Mouse (Mus musculus): ENCODE measurements around the gene Gatad2b. TPM values are rescaled to one million over a fixed set of nuclear protein-coding genes. Genes with fewer than 3 reads are reported as not detected.
"Not testable (repeated sequence)": the region's sequence is repeated elsewhere in the genome, so short reads cannot be mapped to it uniquely, and the experiment has no call there.

The Gatad2b gene
- polyA plus RNA-seq (2014; fragmentation: Nextera tagmentation; extraction: Ambion mirVana): 10.4 TPM in 2 replicates

DNA sequence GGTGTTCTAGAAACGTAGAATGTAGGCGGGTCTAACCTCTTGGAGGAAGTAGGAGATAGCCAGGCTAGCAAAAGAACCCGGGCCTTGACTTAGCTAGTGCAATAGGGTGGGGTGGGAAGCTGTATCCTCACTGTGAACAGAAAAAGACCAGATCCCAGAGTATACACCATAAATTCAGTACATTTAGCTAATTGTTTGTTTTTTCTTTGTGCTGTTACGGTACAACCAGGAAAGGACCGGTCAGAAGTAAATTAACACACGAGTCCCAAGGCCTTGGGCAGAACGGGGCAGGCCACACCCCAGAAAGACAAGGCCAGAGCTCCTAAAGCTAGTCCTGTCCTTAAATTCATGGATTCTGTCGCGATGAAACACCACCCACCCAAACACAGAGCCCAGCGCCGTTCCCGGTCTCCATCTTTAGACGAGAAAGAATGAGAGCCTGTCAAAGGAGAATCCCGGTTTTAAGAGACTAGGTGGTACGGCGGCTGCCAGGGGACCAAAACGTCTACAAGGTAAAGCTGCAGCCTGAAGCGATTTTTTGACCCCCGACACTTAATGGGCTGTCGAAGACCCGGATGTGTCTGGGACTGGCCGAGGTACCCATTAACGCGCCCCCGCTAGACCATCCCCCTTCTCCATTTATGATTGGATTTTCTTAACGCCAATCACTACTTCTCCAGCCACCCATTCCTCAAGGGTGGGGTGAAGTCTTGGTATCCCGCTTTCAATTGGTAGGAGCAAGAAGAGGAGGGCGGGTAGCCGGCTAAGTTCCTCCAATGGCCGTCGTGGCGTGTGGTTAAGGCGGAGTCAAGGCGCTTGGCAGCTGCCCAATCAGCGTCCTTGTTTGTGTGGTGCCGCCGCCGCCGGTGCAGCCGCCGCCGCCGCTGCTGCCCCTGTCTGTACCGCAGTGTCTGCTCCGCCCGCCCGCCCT lies at the start of gene Gatad2b:
TSS of gene Gatad2b (plus strand) at position 834 of the 931 bp plus-strand sequence.
- under 1% methylated on average over 46 of the region's 47 CpGs for WGBS
- H3K36me3 ChIP-seq (ENCODE audit: control insufficient read depth, insufficient read depth, low read length): no peaks in the 10 kb centered on the region
- peak within 1 kb of the TSS; percentile 63 for H3K4me2 ChIP-seq
- ATAC-seq (ENCODE audit: low FRiP score) (peak; percentile 99), DNase-seq (ENCODE audit: low spot score, missing footprints) (peak; percentile 100)
- H3K27ac ChIP-seq (ENCODE audit: low read depth, low read length): peak within 1 kb of the TSS; percentile 94
- no peaks in the 10 kb centered on the region for H3K27me3 ChIP-seq (ENCODE audit: control insufficient read depth, insufficient read depth, low read length)
- peaks cover 11% of the 10 kb centered on the region for H3K4me1 ChIP-seq (ENCODE audit: control insufficient read depth, insufficient read depth, low read length)
- H3K9me3 ChIP-seq (ENCODE audit: control insufficient read depth, low read length): no peaks in the 10 kb centered on the region
- H3K9ac ChIP-seq (ENCODE audit: low read length): peak within 1 kb of the TSS; percentile 91
- peak within 1 kb of the TSS; percentile 80 for H3K4me3 ChIP-seq (ENCODE audit: low read depth, low read length)

DNA sequence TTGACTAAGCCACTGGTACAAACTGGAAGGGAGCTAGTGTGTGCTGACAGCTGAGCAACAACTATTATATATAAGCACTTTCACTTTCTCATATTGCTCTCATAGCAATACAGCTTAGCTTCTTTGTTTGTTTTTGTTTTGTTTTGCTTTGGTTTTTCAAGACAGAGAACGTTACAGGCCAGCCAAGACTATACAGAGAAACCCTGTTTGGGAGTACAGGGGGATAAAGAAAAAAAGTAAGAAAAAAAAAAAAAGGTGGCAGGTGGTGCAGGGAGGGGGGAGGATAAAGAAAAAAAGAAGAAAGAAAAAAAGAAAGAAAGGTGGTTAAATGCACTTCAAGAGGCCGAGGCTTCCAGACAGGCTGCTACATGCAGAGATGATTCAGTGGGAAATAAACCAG lies 47.6 kb upstream of the Gatad2b start:
- no peak overlapping the region for H3K9ac ChIP-seq (ENCODE audit: low read length)
- H3K36me3 ChIP-seq (ENCODE audit: control insufficient read depth, insufficient read depth, low read length): no peaks in the 10 kb centered on the region
- H3K4me1 ChIP-seq (ENCODE audit: control insufficient read depth, insufficient read depth, low read length): peaks cover 17% of the 10 kb centered on the region
- H3K9me3 ChIP-seq (ENCODE audit: control insufficient read depth, low read length): no peaks in the 10 kb centered on the region
- DNase-seq (ENCODE audit: low spot score, missing footprints): peak; percentile 17
- H3K27me3 ChIP-seq (ENCODE audit: control insufficient read depth, insufficient read depth, low read length): no peaks in the 10 kb centered on the region
- H3K27ac ChIP-seq (ENCODE audit: low read depth, low read length): no peak overlapping the region
- no peak overlapping the region for H3K4me3 ChIP-seq (ENCODE audit: low read depth, low read length)
- H3K4me2 ChIP-seq: no peak overlapping the region
- no peak for ATAC-seq (ENCODE audit: low FRiP score)
- WGBS: 86% methylated on average over 2 of the region's 2 CpGs

DNA sequence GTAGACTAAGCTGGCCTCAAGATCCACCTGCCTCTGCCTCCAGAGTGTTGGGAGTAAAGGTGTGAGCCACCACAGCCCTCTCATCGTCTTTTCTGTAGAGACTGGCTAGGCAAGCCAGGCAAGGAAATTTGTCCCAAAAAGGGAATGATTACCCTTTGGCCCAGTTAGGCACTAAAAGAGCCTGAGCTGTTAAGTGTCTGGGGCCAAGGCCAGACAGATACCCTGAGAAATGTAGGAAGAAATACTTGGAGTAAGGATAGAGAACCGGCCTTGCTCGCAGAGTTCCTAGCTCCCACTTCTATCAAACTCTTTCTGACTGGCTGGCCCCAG lies 45.4 kb upstream of the Gatad2b start:
- WGBS: 0% methylated on average over 3 of the region's 3 CpGs

DNA sequence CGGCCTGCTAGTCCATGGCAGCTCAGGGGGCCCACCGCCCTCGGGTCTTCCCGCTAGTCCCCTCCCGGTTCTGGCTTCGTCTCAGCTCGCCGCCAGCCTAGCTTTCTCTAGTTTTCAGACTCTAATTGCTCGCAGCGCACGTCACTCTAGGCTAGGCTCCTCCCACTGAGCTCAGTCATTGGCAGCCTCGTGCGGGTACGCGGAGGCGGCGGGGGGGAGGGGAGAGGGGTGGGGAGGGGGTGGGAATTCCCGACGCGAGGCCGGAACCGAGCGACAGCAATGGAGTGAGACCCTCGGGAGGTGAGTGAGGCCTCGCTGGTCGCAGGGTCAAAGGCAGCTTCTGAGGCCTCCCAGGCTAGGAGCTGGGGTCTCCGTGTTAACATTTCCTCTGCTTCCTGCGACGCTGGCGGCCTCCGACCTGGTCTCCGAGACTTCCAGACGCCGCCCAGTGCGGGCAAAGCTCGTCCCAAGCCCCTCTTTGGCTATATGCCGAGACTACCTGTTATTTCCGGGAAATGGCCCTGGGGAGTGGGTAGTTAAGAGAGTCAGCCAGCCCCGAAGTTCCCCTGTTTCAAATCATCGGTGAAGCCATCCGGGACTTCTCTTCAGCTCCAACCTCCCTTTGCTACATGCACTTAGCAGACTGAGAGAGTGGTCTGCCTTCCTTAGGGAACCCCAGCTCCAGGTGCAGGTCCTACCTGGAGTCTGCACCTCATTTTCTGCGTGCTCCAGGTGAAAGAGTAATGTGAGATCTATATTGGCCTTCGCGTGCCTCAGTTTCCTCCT lies 44.8 kb upstream of the Gatad2b start, which contains the start of gene Slc39a1:
TSS of gene Slc39a1 (plus strand) at position 213 of the 786 bp plus-strand sequence.
- no peaks in the 10 kb centered on the region for H3K27me3 ChIP-seq (ENCODE audit: control insufficient read depth, insufficient read depth, low read length)
- ATAC-seq (ENCODE audit: low FRiP score) (peak; percentile 97), DNase-seq (ENCODE audit: low spot score, missing footprints) (peak; percentile 97)
- H3K9me3 ChIP-seq (ENCODE audit: control insufficient read depth, low read length): no peaks in the 10 kb centered on the region
- peak within 1 kb of the TSS; percentile 85 for H3K27ac ChIP-seq (ENCODE audit: low read depth, low read length)
- H3K4me3 ChIP-seq (ENCODE audit: low read depth, low read length): peak within 1 kb of the TSS; percentile 56
- under 1% methylated on average over 43 of the region's 44 CpGs for WGBS
- peaks cover 13% of the 10 kb centered on the region for H3K4me1 ChIP-seq (ENCODE audit: control insufficient read depth, insufficient read depth, low read length)
- peak within 1 kb of the TSS; percentile 91 for H3K4me2 ChIP-seq
- H3K9ac ChIP-seq (ENCODE audit: low read length): peak within 1 kb of the TSS; percentile 71
- H3K36me3 ChIP-seq (ENCODE audit: control insufficient read depth, insufficient read depth, low read length): peaks cover 8% of the 10 kb centered on the region

More for the DNA sequence above, 45.4 kb upstream of the Gatad2b start:
- ATAC-seq (ENCODE audit: low FRiP score) (peak; percentile 15; the same call in 1 of the 2 replicates), DNase-seq (ENCODE audit: low spot score, missing footprints) (no peak)
- peak overlapping the region; percentile 71 for H3K9ac ChIP-seq (ENCODE audit: low read length)
- H3K4me3 ChIP-seq (ENCODE audit: low read depth, low read length): peak overlapping the region; percentile 56
- H3K4me2 ChIP-seq: peak overlapping the region; percentile 91
- peak overlapping the region; percentile 85 for H3K27ac ChIP-seq (ENCODE audit: low read depth, low read length)
- peaks cover 8% of the 10 kb centered on the region for H3K36me3 ChIP-seq (ENCODE audit: control insufficient read depth, insufficient read depth, low read length)
- H3K9me3 ChIP-seq (ENCODE audit: control insufficient read depth, low read length): no peaks in the 10 kb centered on the region
- H3K27me3 ChIP-seq (ENCODE audit: control insufficient read depth, insufficient read depth, low read length): no peaks in the 10 kb centered on the region
- peaks cover 17% of the 10 kb centered on the region for H3K4me1 ChIP-seq (ENCODE audit: control insufficient read depth, insufficient read depth, low read length)

DNA sequence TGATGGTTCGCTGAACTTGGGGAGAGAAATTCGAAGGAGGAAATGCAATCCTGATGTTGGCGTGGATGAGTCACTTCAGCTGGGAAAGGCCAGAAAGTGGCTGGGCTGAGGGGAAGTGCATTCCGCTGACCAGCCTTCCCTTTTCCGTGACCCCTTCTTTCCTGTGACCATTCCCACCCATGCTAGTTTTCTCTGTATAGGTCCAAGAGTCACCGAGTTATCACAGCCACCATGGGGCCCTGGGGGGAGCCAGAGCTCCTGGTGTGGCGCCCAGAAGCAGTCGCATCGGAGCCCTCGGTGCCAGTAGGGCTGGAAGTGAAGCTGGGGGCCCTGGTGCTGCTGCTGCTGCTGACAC lies 44.3 kb upstream of the Gatad2b start:
- ATAC-seq (ENCODE audit: low FRiP score) (no peak), DNase-seq (ENCODE audit: low spot score, missing footprints) (no peak)
- H3K4me3 ChIP-seq (ENCODE audit: low read depth, low read length): peak overlapping the region; percentile 56
- peak overlapping the region; percentile 71 for H3K9ac ChIP-seq (ENCODE audit: low read length)
- H3K27ac ChIP-seq (ENCODE audit: low read depth, low read length): no peak overlapping the region; the same call in 1 of the 2 replicates
- WGBS: 9% methylated on average over 10 of the region's 10 CpGs
- no peaks in the 10 kb centered on the region for H3K9me3 ChIP-seq (ENCODE audit: control insufficient read depth, low read length)
- peaks cover 11% of the 10 kb centered on the region for H3K4me1 ChIP-seq (ENCODE audit: control insufficient read depth, insufficient read depth, low read length)
- H3K36me3 ChIP-seq (ENCODE audit: control insufficient read depth, insufficient read depth, low read length): peaks cover 8% of the 10 kb centered on the region
- no peaks in the 10 kb centered on the region for H3K27me3 ChIP-seq (ENCODE audit: control insufficient read depth, insufficient read depth, low read length)
- H3K4me2 ChIP-seq: peak overlapping the region; percentile 91

DNA sequence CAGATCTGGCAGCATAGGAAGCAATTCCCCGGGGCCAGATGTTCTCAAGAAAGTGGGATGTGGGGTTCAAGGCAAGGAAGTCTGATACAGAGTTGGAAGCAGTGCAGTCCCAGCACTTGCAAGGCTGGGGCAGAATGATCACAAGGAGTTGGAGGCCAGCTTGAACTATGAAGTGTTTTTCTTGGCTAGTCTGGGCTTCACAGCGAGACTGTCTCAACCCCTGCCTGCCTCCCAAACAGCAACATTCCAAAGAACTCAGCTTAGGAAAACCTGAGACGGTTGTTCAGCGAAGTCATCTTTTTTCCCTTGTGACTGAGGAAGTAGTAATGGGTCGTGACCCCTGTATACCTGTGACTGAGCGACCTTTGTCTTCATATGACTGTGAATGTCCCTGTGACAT lies 42.2 kb upstream of the Gatad2b start:
- 89% methylated on average over 6 of the region's 6 CpGs for WGBS
- ATAC-seq (ENCODE audit: low FRiP score): no peak
- Histone ChIP-seq H3K27ac (ENCODE audit: low read depth, low read length) (no peak overlapping the region), H3K27me3 (ENCODE audit: control insufficient read depth, insufficient read depth, low read length) (no peaks in the 10 kb centered on the region), H3K4me1 (ENCODE audit: control insufficient read depth, insufficient read depth, low read length) (peaks cover 18% of the 10 kb centered on the region), H3K9me3 (ENCODE audit: control insufficient read depth, low read length) (no peaks in the 10 kb centered on the region), H3K36me3 (ENCODE audit: control insufficient read depth, insufficient read depth, low read length) (peaks cover 8% of the 10 kb centered on the region), H3K4me3 (ENCODE audit: low read depth, low read length) (no peak overlapping the region), H3K9ac (ENCODE audit: low read length) (no peak overlapping the region), H3K4me2 (no peak overlapping the region)
- DNase-seq (ENCODE audit: low spot score, missing footprints): peak; percentile 45

DNA sequence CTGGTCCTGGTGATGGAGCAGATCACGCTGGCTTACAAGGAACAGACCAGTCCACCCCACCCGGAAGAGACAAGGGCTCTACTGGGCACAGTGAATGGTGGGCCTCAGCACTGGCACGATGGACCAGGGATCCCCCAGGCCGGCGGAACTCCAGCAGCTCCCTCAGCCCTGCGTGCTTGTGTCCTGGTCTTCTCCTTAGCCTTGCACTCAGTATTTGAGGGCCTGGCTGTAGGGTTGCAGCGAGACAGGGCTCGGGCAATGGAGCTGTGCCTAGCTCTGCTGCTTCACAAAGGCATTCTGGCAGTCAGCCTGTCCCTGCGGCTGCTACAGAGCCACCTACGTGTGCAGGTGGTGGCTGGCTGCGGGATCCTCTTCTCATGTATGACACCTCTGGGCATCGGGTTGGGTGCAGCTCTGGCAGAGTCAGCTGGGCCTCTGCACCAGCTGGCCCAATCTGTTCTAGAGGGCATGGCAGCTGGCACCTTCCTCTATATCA lies 41.2 kb upstream of the Gatad2b start:
- H3K27me3 ChIP-seq (ENCODE audit: control insufficient read depth, insufficient read depth, low read length); H3K4me3 ChIP-seq (ENCODE audit: low read depth, low read length); H3K27ac ChIP-seq (ENCODE audit: low read depth, low read length); H3K9me3 ChIP-seq (ENCODE audit: control insufficient read depth, low read length); DNase-seq (ENCODE audit: low spot score, missing footprints); H3K36me3 ChIP-seq (ENCODE audit: control insufficient read depth, insufficient read depth, low read length); H3K9ac ChIP-seq (ENCODE audit: low read length); ATAC-seq (ENCODE audit: low FRiP score); H3K4me2 ChIP-seq: not testable (repeated sequence)
- peaks cover 18% of the 10 kb centered on the region for H3K4me1 ChIP-seq (ENCODE audit: control insufficient read depth, insufficient read depth, low read length)
- WGBS: 95% methylated on average over 8 of the region's 12 CpGs

DNA sequence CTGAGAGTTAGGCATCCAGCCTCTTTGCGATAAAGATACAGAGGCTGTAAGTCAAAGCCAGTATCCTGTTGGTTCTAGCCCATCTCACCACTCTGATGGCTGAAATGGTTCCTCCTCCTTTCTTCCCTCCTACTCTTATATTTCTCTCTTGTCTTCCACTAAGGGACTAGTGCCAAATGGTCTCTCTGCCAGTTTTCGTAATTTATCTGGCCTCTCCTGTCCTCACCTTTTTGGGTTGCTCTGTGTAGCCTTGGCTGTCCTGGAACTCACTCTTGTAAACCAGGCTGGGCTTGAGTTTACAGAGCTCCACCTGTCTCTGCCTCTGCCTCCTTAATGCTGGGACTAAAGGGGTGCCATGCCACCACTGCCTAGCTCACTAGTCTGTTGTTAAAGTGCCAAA lies 40.3 kb upstream of the Gatad2b start:
- ATAC-seq (ENCODE audit: low FRiP score); H3K9me3 ChIP-seq (ENCODE audit: control insufficient read depth, low read length); H3K9ac ChIP-seq (ENCODE audit: low read length); H3K4me2 ChIP-seq; H3K27me3 ChIP-seq (ENCODE audit: control insufficient read depth, insufficient read depth, low read length); DNase-seq (ENCODE audit: low spot score, missing footprints); H3K4me3 ChIP-seq (ENCODE audit: low read depth, low read length); H3K27ac ChIP-seq (ENCODE audit: low read depth, low read length): not testable (repeated sequence)
- 89% methylated on average over 2 of the region's 2 CpGs for WGBS
- Histone ChIP-seq H3K4me1 (ENCODE audit: control insufficient read depth, insufficient read depth, low read length) (peaks cover 15% of the 10 kb centered on the region), H3K36me3 (ENCODE audit: control insufficient read depth, insufficient read depth, low read length) (peaks cover 11% of the 10 kb centered on the region)
